Mouse (Mus musculus) MEL (cell line): Measurements from ENCODE around the gene Fbxw27. TPM values are rescaled to one million over a fixed set of nuclear protein-coding genes. Genes with fewer than 3 reads are reported as not detected.
"Not testable (repeated sequence)": the region's sequence is repeated elsewhere in the genome, so short reads cannot be mapped to it uniquely, and the experiment has no call there.

Source experiments
- DNase-seq: peaks from one replicate; pipeline ENCODE4 v3.0.0; 2011; ENCODE audit warnings: low read depth, low spot score
- H3K27ac ChIP-seq: 2 replicates; pipeline ENCODE4 v1.5.1; 2012; ENCODE audit warnings: low read depth, mild to moderate bottlenecking, control low read depth, low read length, moderate library complexity; ENCODE audit not compliant: control insufficient read depth
- H3K27me3 ChIP-seq, 2 experiments: fragments of 150-350 bp in 1 of 2; sonication (generic) in 1 of 2; 2 replicates each; pipeline ENCODE4 v1.6.1; 2012; ENCODE audit warnings: low read length in 2 of 2, mild to moderate bottlenecking in 2 of 2, improper control_type of control experiment in 1 of 2, moderate library complexity in 1 of 2; ENCODE audit not compliant: insufficient read depth in 2 of 2, control insufficient read depth in 1 of 2
- H3K36me3 ChIP-seq, 2 experiments: 2 replicates each; pipeline ENCODE4 v1.6.1; 2012 to 2014; ENCODE audit warnings: low read length in 2 of 2, improper control_type of control experiment in 1 of 2, inconsistent platforms in 1 of 2, mild to moderate bottlenecking in 1 of 2; ENCODE audit not compliant: insufficient read depth in 2 of 2, control insufficient read depth in 1 of 2
- H3K4me1 ChIP-seq, 2 experiments: fragments of 150-350 bp in 1 of 2; sonication (generic) in 1 of 2; 2 replicates each; pipeline ENCODE4 v1.6.1; 2012; ENCODE audit warnings: low read length in 2 of 2, improper control_type of control experiment in 1 of 2, mild to moderate bottlenecking in 1 of 2; ENCODE audit not compliant: insufficient read depth in 2 of 2, control insufficient read depth in 1 of 2
- H3K4me3 ChIP-seq, 2 experiments: fragments of 150-350 bp in 1 of 2; sonication (generic) in 1 of 2; 2 replicates each; pipeline ENCODE4 v1.5.1; 2012; ENCODE audit warnings: low read depth in 2 of 2, low read length in 2 of 2, mild to moderate bottlenecking in 2 of 2, moderate library complexity in 2 of 2, control low read depth in 1 of 2, improper control_type of control experiment in 1 of 2; ENCODE audit not compliant: control insufficient read depth in 1 of 2, insufficient read depth in 1 of 2
- H3K79me2 ChIP-seq: 2 replicates; pipeline ENCODE4 v1.6.1; 2012; ENCODE audit warnings: mild to moderate bottlenecking, low read length, moderate library complexity; ENCODE audit not compliant: control insufficient read depth, poor library complexity, insufficient read depth
- H3K9ac ChIP-seq: 2 replicates; pipeline ENCODE4 v1.6.1; 2012; ENCODE audit warnings: low read depth, mild to moderate bottlenecking, control low read depth, low read length, moderate library complexity; ENCODE audit not compliant: control insufficient read depth, poor library complexity, severe bottlenecking
- H3K9me3 ChIP-seq: fragments of 150-350 bp; sonication (generic); replicated peaks from 2 replicates; pipeline ENCODE4 v1.6.1; 2012; ENCODE audit warnings: mild to moderate bottlenecking, low read length, improper control_type of control experiment, moderate library complexity; ENCODE audit not compliant: insufficient read depth
- CHD2 ChIP-seq: IDR thresholded peaks from 2 replicates; pipeline ENCODE4 v1.6.1; 2011; ENCODE audit warnings: low read length, improper control_type of control experiment
- CTCF ChIP-seq, 3 experiments: IDR thresholded peaks in 2 of 3; conservative IDR thresholded peaks in 1 of 3; 2 replicates each; pipeline ENCODE4 v1.5.1; 2011 to 2012; ENCODE audit warnings: low read length in 3 of 3, low read depth in 2 of 3, mild to moderate bottlenecking in 2 of 3, improper control_type of control experiment in 1 of 3, inconsistent platforms in 1 of 3, mixed read lengths in 1 of 3, moderate library complexity in 1 of 3; ENCODE audit not compliant: control insufficient read depth in 1 of 3, insufficient read depth in 1 of 3, poor library complexity in 1 of 3, severe bottlenecking in 1 of 3
- E2F4 ChIP-seq: IDR thresholded peaks from 2 replicates; pipeline ENCODE4 v1.6.1; 2011; ENCODE audit warnings: low read depth, low read length, improper control_type of control experiment, borderline replicate concordance
- ELF1 ChIP-seq: IDR thresholded peaks from 2 replicates; pipeline ENCODE4 v1.6.1; 2014; ENCODE audit warnings: low read depth, mild to moderate bottlenecking, inconsistent platforms, low read length, improper control_type of control experiment, moderate library complexity
- ETS1 ChIP-seq: IDR thresholded peaks from 2 replicates; pipeline ENCODE4 v1.6.1; 2012; ENCODE audit warnings: low read depth, mild to moderate bottlenecking, inconsistent platforms, low read length, improper control_type of control experiment, moderate library complexity
- HCFC1 ChIP-seq: IDR thresholded peaks from 2 replicates; pipeline ENCODE4 v1.6.1; 2012; ENCODE audit warnings: low read depth, mild to moderate bottlenecking, inconsistent platforms, low read length, improper control_type of control experiment, moderate library complexity
- KAT2A ChIP-seq: conservative IDR thresholded peaks from 2 replicates; pipeline ENCODE4 v1.6.1; 2012; ENCODE audit warnings: low read depth, low read length, improper control_type of control experiment, inconsistent platforms
- MAZ ChIP-seq: IDR thresholded peaks from 2 replicates; pipeline ENCODE4 v1.6.1; 2012; ENCODE audit warnings: low read depth, mild to moderate bottlenecking, inconsistent platforms, low read length, improper control_type of control experiment
- MEF2A ChIP-seq: IDR thresholded peaks from 2 replicates; pipeline ENCODE4 v1.6.1; 2014; ENCODE audit warnings: low read depth, mild to moderate bottlenecking, inconsistent platforms, low read length, improper control_type of control experiment; ENCODE audit not compliant: poor library complexity, insufficient replicate concordance, severe bottlenecking; ENCODE audit errors: extremely low read depth
- MXI1 ChIP-seq: IDR thresholded peaks from 2 replicates; pipeline ENCODE4 v1.6.1; 2011; ENCODE audit warnings: mild to moderate bottlenecking, low read depth, low read length, improper control_type of control experiment
- NELFE ChIP-seq: IDR thresholded peaks from 2 replicates; pipeline ENCODE4 v1.6.1; 2011; ENCODE audit warnings: low read depth, low read length, improper control_type of control experiment
- POLR2A ChIP-seq, 2 experiments: IDR thresholded peaks; 2 replicates each; pipeline ENCODE4 v1.6.1; 2011 to 2012; ENCODE audit warnings: low read length in 2 of 2, mild to moderate bottlenecking in 2 of 2, control low read depth in 1 of 2, improper control_type of control experiment in 1 of 2, low read depth in 1 of 2, moderate library complexity in 1 of 2; ENCODE audit not compliant: control insufficient read depth in 1 of 2, insufficient read depth in 1 of 2, poor library complexity in 1 of 2
- POLR2AphosphoS2 ChIP-seq: IDR thresholded peaks from 2 replicates; pipeline ENCODE4 v1.6.1; 2011; ENCODE audit warnings: low read length, improper control_type of control experiment
- RCOR1 ChIP-seq: IDR thresholded peaks from 2 replicates; pipeline ENCODE4 v1.6.1; 2012; ENCODE audit warnings: low read depth, mild to moderate bottlenecking, inconsistent platforms, low read length, improper control_type of control experiment
- SMC3 ChIP-seq: IDR thresholded peaks from 2 replicates; pipeline ENCODE4 v1.6.1; 2011; ENCODE audit warnings: low read depth, low read length, improper control_type of control experiment
- TBP ChIP-seq: IDR thresholded peaks from 2 replicates; pipeline ENCODE4 v1.8.0; 2011; ENCODE audit warnings: low read depth, low read length, improper control_type of control experiment
- TCF12 ChIP-seq: IDR thresholded peaks from 2 replicates; pipeline ENCODE4 v1.6.1; 2014; ENCODE audit warnings: low read depth, mild to moderate bottlenecking, inconsistent platforms, low read length, improper control_type of control experiment, moderate library complexity
- UBTF ChIP-seq: IDR thresholded peaks from 2 replicates; pipeline ENCODE4 v1.6.1; 2012; ENCODE audit warnings: low read depth, mild to moderate bottlenecking, inconsistent platforms, low read length, improper control_type of control experiment, moderate library complexity, borderline replicate concordance; ENCODE audit not compliant: insufficient read depth
- USF1 ChIP-seq: IDR thresholded peaks from 2 replicates; pipeline ENCODE4 v1.6.1; 2014; ENCODE audit warnings: low read depth, mild to moderate bottlenecking, inconsistent platforms, low read length, improper control_type of control experiment, moderate library complexity
- USF2 ChIP-seq, 2 experiments: IDR thresholded peaks; 2 replicates each; pipeline ENCODE4 v1.6.1; 2011 to 2012; ENCODE audit warnings: improper control_type of control experiment in 2 of 2, low read length in 2 of 2, borderline replicate concordance in 1 of 2, inconsistent platforms in 1 of 2, low read depth in 1 of 2, mild to moderate bottlenecking in 1 of 2; ENCODE audit not compliant: insufficient read depth in 1 of 2
- ZC3H11A ChIP-seq: IDR thresholded peaks from 2 replicates; pipeline ENCODE4 v1.6.1; 2012; ENCODE audit warnings: low read depth, mild to moderate bottlenecking, inconsistent platforms, low read length, improper control_type of control experiment
- ZMIZ1 ChIP-seq: IDR thresholded peaks from 2 replicates; pipeline ENCODE4 v1.6.1; 2012; ENCODE audit warnings: low read depth, mild to moderate bottlenecking, inconsistent platforms, low read length, improper control_type of control experiment, moderate library complexity
- polyA plus RNA-seq, 2 experiments: library from polyadenylated mRNA; stranded (reverse) in 1 of 2; unstranded in 1 of 2; fragments of >175 nt in 1 of 2; fragments of >200 nt in 1 of 2; gene quantifications; 2 replicates each; pipeline versions ENCODE4 v1.2.1 to v1.2.4; 2012; ENCODE audit warnings: low replicate concordance in 2 of 2, low read depth in 1 of 2; ENCODE audit not compliant: insufficient read length in 2 of 2, insufficient read depth in 1 of 2, missing spikeins in 1 of 2
- total RNA-seq: library from RNA; depleted of rRNA; stranded (reverse); fragments of 300-350 nt; gene quantifications from 2 replicates; pipeline ENCODE4 v1.2.3, GENCODE M21; 2012; rRNA removed

Fbxw27 gene
- total RNA-seq (not detected in 2 replicates), polyA plus RNA-seq (not detected)

DNA sequence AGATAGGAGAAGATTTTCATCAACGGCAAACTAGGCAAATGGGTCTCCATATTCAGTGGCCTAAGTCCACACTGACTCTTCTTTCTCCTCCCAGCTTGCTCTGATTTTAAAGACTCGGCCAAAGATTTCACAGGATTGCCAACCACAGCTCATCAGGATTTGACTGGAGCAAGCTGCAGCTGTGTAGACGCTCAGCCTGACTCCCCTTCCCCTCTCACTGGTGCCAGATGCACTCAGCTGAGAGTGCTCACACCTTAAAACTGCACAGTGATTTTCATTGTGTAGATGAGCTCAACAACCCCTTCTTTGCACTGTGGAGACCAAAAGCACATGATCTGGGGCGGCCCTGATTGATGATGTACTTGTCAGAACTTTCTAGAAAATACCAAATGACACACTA lies at the start of gene Fbxw27:
TSS of gene Fbxw27 (minus strand) at position 101 of the 400 bp plus-strand sequence.
- not testable (repeated sequence) for H3K9ac ChIP-seq, H3K79me2 ChIP-seq, H3K9me3 ChIP-seq, H3K4me1 ChIP-seq, H3K27me3 ChIP-seq, H3K27ac ChIP-seq, DNase-seq, H3K4me3 ChIP-seq, H3K36me3 ChIP-seq

DNA sequence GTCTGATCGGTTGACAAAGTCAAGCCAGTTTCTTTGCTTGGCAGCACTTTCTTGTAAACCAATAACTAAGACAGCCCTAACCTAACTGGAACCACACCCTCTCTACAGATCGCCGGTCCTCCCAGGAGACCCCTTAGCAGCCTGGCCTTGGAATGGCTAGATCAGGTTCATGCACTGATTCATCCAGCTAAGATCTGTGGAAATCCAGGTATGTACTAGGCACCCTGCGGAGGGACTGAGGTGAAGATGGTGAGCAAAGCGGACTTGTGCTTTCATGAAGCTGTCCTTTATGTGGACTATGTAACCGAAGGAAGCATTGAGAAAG lies 42.6 kb upstream of the Fbxw27 start:
- no peaks in the 10 kb centered on the region for H3K27me3 ChIP-seq
- DNase-seq = no peak
- H3K36me3 ChIP-seq = peaks cover 0 to 3% of the 10 kb centered on the region in 2 experiments; a peak in 2 of 4 replicates
- H3K4me1 ChIP-seq = no peaks in the 10 kb centered on the region
- peak overlapping the region; percentile 62 to 74 for H3K4me3 ChIP-seq
- peaks cover 3% of the 10 kb centered on the region for H3K79me2 ChIP-seq
- H3K27ac ChIP-seq = peak overlapping the region; percentile 63
- no peaks in the 10 kb centered on the region for H3K9me3 ChIP-seq
- peak; percentile 69; the same call in 1 of the 2 replicates for TF ChIP-seq E2F4
- no peak; a peak in 1 of 4 replicates for TF ChIP-seq POLR2A (IDR thresholded peaks at IDR 0.05; ENCODE audit: control insufficient read depth in 1 of 2, insufficient read depth in 1 of 2, low read depth in 1 of 2, low read length in 2 of 2, poor library complexity in 1 of 2)
- 0 out of 2 replicates have a peak, but pooled peaks have one; percentile 0 for TF ChIP-seq TCF12
- no peak for TF ChIP-seq MXI1
- no peak for TF ChIP-seq ETS1
- no peak for TF ChIP-seq USF2 (IDR thresholded peaks at IDR 0.05; ENCODE audit: borderline replicate concordance in 1 of 2, insufficient read depth in 1 of 2, low read depth in 1 of 2, low read length in 2 of 2)
- no peak for TF ChIP-seq POLR2AphosphoS2
- no peak for TF ChIP-seq CTCF (IDR thresholded peaks at IDR 0.05 in 2 of 3, conservative IDR thresholded peaks at IDR 0.05 in 1 of 3; ENCODE audit: control insufficient read depth in 1 of 3, insufficient read depth in 1 of 3, low read depth in 2 of 3, low read length in 3 of 3, poor library complexity in 1 of 3, severe bottlenecking in 1 of 3)
- H3K9ac ChIP-seq = peak overlapping the region; percentile 85

DNA sequence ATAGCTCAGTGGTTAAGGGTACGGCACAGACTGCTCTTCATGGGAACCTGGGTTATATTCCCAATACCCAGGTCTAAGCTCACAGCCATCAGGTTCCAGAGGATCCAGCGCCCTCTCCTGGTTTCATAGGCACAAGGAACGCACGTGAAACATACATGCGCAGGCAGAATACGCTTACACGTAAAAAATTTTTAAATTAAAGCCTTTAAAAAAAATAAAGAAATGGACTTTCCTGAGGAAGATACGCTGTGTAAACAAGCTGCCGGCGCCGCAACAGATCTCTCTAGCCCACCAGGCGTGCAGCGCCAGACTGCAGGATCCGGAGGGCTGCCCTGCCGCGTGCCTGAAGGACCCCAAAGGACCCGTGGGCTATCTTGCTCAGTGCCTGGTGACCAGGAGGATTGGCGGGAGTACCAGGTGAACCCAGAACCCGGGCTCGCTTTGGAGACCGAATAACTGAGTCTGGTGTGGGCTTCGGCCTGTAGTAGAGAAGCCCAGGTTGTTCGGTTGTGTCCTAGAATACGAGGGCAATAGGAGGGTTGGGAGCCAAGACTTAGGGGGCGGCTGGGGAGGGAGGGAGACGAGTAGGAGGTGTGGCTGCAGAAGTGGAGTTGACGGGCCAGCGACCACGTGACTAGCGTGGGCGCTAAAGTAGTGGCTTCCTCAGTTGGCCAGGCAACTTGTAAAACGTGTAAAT lies 42.1 kb upstream of the Fbxw27 start, which contains the start of gene Nme6:
TSS of gene Nme6 (plus strand) at position 359 of the 697 bp plus-strand sequence.
- peak within 1 kb of the TSS; percentile 85 for H3K9ac ChIP-seq
- peak; percentile 95 for DNase-seq
- H3K27ac ChIP-seq = peak within 1 kb of the TSS; percentile 83
- TF ChIP-seq MAZ (peak; percentile 94), NELFE (peak; percentile 95), USF1 (peak; percentile 95), CTCF (IDR thresholded peaks at IDR 0.05 in 2 of 3, conservative IDR thresholded peaks at IDR 0.05 in 1 of 3; ENCODE audit: control insufficient read depth in 1 of 3, insufficient read depth in 1 of 3, low read depth in 2 of 3, low read length in 3 of 3, poor library complexity in 1 of 3, severe bottlenecking in 1 of 3) (peak; percentile 70 to 80 (median 71)), MEF2A (no peak), TBP (peak; percentile 60), UBTF (no peak), USF2 (IDR thresholded peaks at IDR 0.05; ENCODE audit: borderline replicate concordance in 1 of 2, insufficient read depth in 1 of 2, low read depth in 1 of 2, low read length in 2 of 2) (peak; percentile 48 to 79; a peak in 3 of 4 replicates), ZC3H11A (0 out of 2 replicates have a peak, but pooled peaks have one; percentile 23), SMC3 (peak; percentile 51; the same call in 1 of the 2 replicates), MXI1 (peak; percentile 98), ZMIZ1 (no peak; the same call in 1 of the 2 replicates), RCOR1 (no peak), HCFC1 (peak; percentile 91), TCF12 (peak; percentile 55; the same call in 1 of the 2 replicates), KAT2A (no peak; the same call in 1 of the 2 replicates), ELF1 (no peak), POLR2A (IDR thresholded peaks at IDR 0.05; ENCODE audit: control insufficient read depth in 1 of 2, insufficient read depth in 1 of 2, low read depth in 1 of 2, low read length in 2 of 2, poor library complexity in 1 of 2) (peak; percentile 30 to 95; a peak in 3 of 4 replicates), CHD2 (no peak)

More for the DNA sequence above, 42.1 kb upstream of the Fbxw27 start, which contains the start of gene Nme6:
- peaks cover 0 to 3% of the 10 kb centered on the region in 2 experiments; a peak in 2 of 4 replicates for H3K36me3 ChIP-seq
- peaks cover 3% of the 10 kb centered on the region for H3K79me2 ChIP-seq
- no peaks in the 10 kb centered on the region for H3K27me3 ChIP-seq
- no peaks in the 10 kb centered on the region for H3K9me3 ChIP-seq
- no peaks in the 10 kb centered on the region for H3K4me1 ChIP-seq
- peak within 1 kb of the TSS; percentile 62 to 74 for H3K4me3 ChIP-seq
